Mouse (Mus musculus): ENCODE data around the gene C1qbp. TPM values are rescaled to one million over a fixed set of nuclear protein-coding genes. Genes with fewer than 3 reads are reported as not detected.

C1qbp gene
- 100 to 1,000 TPM; 208 to 214 TPM for total RNA-seq (2021)

GRCm38 (mm10) chr11:70982557-70983228 lies at the start of gene C1qbp:
Gene C1qbp, minus strand, starts transcription at chr11:70983026.
- intact Hi-C loops (cut with DNase I): loop anchor here (5.0 kb wide), 1 partner anchor 70 kb away; no protein-coding TSS in a partner anchor
- peak; percentile 95 to 97 for DNase-seq

GRCm38 (mm10) chr11:71032070-71032469 lies 49.2 kb upstream of the C1qbp start:
- DNase-seq: no peak
- intact Hi-C loops (cut with DNase I): no loop called here

GRCm38 (mm10) chr11:71029403-71030118 lies 46.7 kb upstream of the C1qbp start:
- DNase-seq: no peak
- intact Hi-C loops (cut with DNase I): no loop called here

- intact Hi-C loops (cut with DNase I): no loop called here
- DNase-seq: no peak
Measured at GRCm38 (mm10) chr11:71028280-71028679, 45.5 kb upstream of the C1qbp start.

- peak; percentile 99 for DNase-seq
- intact Hi-C loops (cut with DNase I): loop anchor here (2.0 kb wide), 1 partner anchor 15 kb away; the partner anchor contains the start of gene Dhx33
Measured at GRCm38 (mm10) chr11:71019201-71020068, 36.6 kb upstream of the C1qbp start, which contains the start of the genes Mis12 and Derl2. Gene Mis12, plus strand, starts transcription at chr11:71019611. Gene Derl2, minus strand, starts transcription at chr11:71019841.

GRCm38 (mm10) chr11:71018416-71019200 lies 35.8 kb upstream of the C1qbp start:
- no peak for DNase-seq
- intact Hi-C loops (cut with DNase I): loop anchor here (2.0 kb wide), 1 partner anchor 14 kb away; the partner anchor contains the start of gene Dhx33

- DNase-seq: no peak
- intact Hi-C loops (cut with DNase I): no loop called here
Measured at GRCm38 (mm10) chr11:71017051-71017450, 34.2 kb upstream of the C1qbp start.

GRCm38 (mm10) chr11:71012743-71013142 lies 29.9 kb upstream of the C1qbp start:
- intact Hi-C loops (cut with DNase I): no loop called here
- no peak for DNase-seq

- intact Hi-C loops (cut with DNase I): no loop called here
- peak; percentile 41 to 45 for DNase-seq
Measured at GRCm38 (mm10) chr11:71008321-71008720, 25.5 kb upstream of the C1qbp start.

- no peak for DNase-seq
- intact Hi-C loops (cut with DNase I): no loop called here
Measured at GRCm38 (mm10) chr11:71007831-71008230, 25.0 kb upstream of the C1qbp start.

GRCm38 (mm10) chr11:71007026-71007425 lies 24.2 kb upstream of the C1qbp start:
- intact Hi-C loops (cut with DNase I): no loop called here

GRCm38 (mm10) chr11:71005046-71005445 lies 22.2 kb upstream of the C1qbp start:
- DNase-seq: peak in 1 of 2 experiments; percentile 10
- intact Hi-C loops (cut with DNase I): loop anchor here (2.0 kb wide), 1 partner anchor 14 kb away; the partner anchor contains the start of genes Derl2 and Mis12

More at GRCm38 (mm10) chr11:71007026-71007425, 24.2 kb upstream of the C1qbp start:
- no peak for DNase-seq

GRCm38 (mm10) chr11:71004316-71004773 lies 21.5 kb upstream of the C1qbp start, which contains the start of gene Dhx33:
Gene Dhx33, minus strand, starts transcription at chr11:71004437.
- DNase-seq: peak; percentile 99
- intact Hi-C loops (cut with DNase I): loop anchor here (2.0 kb wide), 1 partner anchor 14 kb away; the partner anchor contains the start of genes Derl2 and Mis12

GRCm38 (mm10) chr11:71003611-71004315 lies 20.9 kb upstream of the C1qbp start:
- no peak for DNase-seq
- intact Hi-C loops (cut with DNase I): loop anchor here (2.0 kb wide), 1 partner anchor 15 kb away; the partner anchor contains the start of genes Derl2 and Mis12

- intact Hi-C loops (cut with DNase I): no loop called here
- no peak for DNase-seq
Measured at GRCm38 (mm10) chr11:71001167-71001566, 18.3 kb upstream of the C1qbp start.

- DNase-seq: peak in 1 of 2 experiments; percentile 10
- intact Hi-C loops (cut with DNase I): loop anchor here (5.0 kb wide), 1 partner anchor 70 kb away; no protein-coding TSS in a partner anchor
Measured at GRCm38 (mm10) chr11:70982030-70982429, 796 bp downstream of the C1qbp start.

- no peak for DNase-seq
- intact Hi-C loops (cut with DNase I): loop anchor here (5.0 kb wide), 1 partner anchor 71 kb away; no protein-coding TSS in a partner anchor
Measured at GRCm38 (mm10) chr11:70980751-70981510, 1.9 kb downstream of the C1qbp start.

GRCm38 (mm10) chr11:70980232-70980631 lies 2.6 kb downstream of the C1qbp start:
- intact Hi-C loops (cut with DNase I): loop anchor here (5.0 kb wide), 1 partner anchor 72 kb away; no protein-coding TSS in a partner anchor
- no peak for DNase-seq

Measured in heart, postnatal 10 days (tissue).